Mouse (Mus musculus) ES-Bruce4 (cell line): Measurements from ENCODE around the gene Trex2.

Experiments
- EP300 ChIP-seq: IDR thresholded peaks from 2 replicates; pipeline ENCODE4 v1.6.1; 2011; ENCODE audit warnings: low read depth, low read length; ENCODE audit not compliant: insufficient read depth
- POLR2A ChIP-seq: IDR thresholded peaks from one replicate; pipeline ENCODE4 v1.8.1; 2011; ENCODE audit warnings: low read length; ENCODE audit not compliant: insufficient read depth

DNA sequence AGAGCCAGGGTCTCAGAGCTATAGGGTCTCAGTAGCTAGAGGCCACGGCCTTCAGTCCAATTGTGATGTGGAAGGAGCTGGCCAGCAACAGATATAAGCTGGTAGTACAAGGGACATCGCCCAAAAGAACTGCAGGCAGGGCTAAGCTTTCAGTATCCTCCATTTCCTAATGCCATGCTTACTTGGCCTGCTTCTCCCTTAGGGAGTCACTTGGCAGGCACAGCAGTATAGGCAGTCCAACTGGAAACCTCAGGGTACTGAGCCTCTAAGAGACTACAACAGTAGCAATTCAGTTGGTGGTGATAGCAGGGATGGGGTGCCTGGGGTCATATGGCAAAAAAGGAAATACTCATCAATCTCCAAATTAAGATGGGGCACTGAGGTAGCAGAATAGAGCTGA lies 42.4 kb upstream of the Trex2 start:
- no peak for TF ChIP-seq EP300
- TF ChIP-seq POLR2A: no peak
